Mouse (Mus musculus) kidney, adult 9 months (tissue): ENCODE data around the gene Ttyh3.
"Not testable (repeated sequence)": the region's sequence is repeated elsewhere in the genome, so short reads cannot be mapped to it uniquely, and the experiment has no call there.

Source experiments
- DNase-seq: peaks from one replicate; pipeline ENCODE4 v3.0.0; 2022

The Ttyh3 gene

GRCm38 (mm10) chr5:140648519-140649100 lies at the start of gene Ttyh3:
TSS of gene Ttyh3 (minus strand) at chr5:140649031.
- no peak for DNase-seq

GRCm38 (mm10) chr5:140695987-140696386 lies 47.2 kb upstream of the Ttyh3 start:
- DNase-seq: no peak

GRCm38 (mm10) chr5:140688434-140688833 lies 39.6 kb upstream of the Ttyh3 start:
- no peak for DNase-seq

DNA sequence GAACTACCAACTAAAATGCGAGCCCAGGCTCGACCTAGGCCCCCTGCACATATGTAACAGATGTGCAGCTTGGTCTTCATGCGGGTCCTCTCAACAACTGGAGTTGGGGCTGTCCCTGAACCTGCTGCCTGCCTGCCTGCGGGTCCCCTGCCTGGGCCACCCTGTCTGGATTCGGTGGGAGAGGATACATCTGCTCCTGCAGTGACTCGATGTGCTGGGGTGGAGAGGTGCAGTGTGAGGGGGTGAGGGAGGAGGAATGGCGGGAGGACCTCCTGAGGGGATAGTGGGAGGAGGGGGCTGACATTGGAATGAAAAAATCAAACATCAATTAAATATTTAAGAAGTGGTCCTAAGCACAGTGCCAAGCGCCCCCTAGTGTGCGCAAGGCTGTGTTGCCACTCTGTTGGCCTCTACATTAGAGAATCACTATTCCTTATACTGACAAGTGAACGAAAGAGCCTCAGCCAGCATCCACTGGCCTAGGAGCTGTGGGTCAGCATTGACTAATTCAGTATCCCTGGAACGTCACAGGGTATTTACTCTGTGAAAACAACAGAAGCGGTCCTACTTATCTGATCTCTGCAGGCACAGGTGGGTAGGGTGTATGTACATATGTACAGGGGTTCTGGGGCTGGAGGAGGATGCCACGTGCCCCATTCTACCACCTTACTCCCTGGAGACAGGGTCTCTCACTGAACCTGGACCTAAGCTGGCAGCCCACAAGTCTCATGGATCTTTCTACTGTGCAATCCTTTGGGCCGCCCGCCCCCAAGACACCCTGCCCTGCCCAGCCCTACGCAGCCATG lies 35.7 kb upstream of the Ttyh3 start:
- DNase-seq: peak; percentile 37

DNA sequence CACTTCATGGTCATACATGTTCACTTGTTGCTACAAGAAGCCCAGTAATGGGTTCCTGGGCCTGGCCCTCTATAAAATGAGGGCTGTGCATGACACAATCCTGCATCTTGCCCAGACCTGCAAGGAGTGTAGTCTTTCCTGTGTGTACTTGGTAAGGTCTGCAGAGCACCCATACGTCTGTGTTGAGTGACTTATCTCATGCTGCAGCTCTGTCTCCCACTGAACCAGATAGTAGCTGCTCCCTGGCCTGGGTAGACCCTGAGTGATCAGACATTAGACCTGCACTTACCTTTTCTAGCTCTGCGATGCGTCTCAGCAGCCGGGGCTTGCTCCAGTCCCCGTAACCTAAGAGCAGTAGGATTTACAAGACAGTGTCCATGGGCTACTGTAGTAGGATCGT lies 33.3 kb upstream of the Ttyh3 start:
- DNase-seq: no peak

DNA sequence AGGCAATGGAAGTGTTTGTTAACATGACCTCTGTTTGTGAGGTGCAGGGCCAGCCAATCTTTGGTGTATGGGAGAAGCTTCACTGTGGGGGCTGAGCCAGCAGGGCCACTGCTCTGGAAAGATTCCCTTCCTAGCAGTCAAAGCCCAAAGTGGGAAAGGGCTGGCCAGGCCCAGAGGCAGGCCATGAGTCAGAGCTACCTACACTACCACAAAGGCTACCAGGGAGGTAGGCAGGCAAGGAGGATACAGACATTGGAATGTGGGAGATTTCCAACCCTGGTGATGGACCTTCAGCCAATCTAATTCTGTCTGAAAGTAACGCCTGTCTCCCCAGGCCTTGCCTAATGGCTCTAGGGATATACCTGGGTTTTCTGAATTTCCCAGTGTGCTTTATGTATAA lies 32.1 kb upstream of the Ttyh3 start:
- DNase-seq: no peak

DNA sequence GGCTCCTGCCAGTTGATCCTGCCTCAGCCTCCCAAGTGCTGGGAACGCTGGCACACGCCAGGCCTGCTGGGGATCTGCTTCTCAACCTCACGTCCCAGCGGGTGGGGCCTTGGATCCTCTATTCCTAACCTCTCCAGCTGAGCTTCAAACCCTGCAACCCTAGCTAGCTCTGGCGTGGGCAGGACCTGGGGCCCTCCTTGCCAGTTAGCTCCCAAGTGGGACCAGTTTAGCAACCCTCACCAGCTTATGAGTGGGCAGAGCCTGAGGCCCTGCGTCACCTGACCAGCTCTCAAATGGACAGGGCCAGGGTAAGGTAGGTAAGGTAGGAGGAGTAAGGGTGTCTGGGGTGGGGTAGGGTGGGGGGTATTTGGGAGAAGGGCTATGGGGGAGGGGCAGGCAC lies 31.2 kb upstream of the Ttyh3 start:
- no peak for DNase-seq

DNA sequence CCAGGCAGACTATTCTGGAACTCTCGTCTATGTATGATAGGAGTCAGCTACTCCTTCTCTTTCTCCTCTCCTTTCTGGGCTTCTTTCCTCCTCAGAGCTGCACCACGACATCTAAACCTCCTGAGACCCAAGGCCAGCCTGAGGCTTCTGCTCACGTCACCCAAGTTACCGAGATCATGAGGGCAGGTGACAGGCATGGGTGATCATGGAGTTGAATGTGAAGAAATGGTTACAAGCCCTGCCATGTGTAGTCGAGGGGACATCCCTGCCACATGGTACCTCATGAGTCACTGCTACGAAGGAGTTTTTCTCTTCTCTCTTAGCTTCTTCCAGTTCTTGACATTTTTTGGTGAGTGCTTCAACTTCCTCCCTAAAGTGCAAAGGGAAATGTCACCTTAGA lies 28.3 kb upstream of the Ttyh3 start:
- DNase-seq: no peak

GRCm38 (mm10) chr5:140675640-140676039 lies 26.8 kb upstream of the Ttyh3 start:
- DNase-seq: no peak

- DNase-seq: no peak
Observed at GRCm38 (mm10) chr5:140675079-140675478, 26.2 kb upstream of the Ttyh3 start.

DNA sequence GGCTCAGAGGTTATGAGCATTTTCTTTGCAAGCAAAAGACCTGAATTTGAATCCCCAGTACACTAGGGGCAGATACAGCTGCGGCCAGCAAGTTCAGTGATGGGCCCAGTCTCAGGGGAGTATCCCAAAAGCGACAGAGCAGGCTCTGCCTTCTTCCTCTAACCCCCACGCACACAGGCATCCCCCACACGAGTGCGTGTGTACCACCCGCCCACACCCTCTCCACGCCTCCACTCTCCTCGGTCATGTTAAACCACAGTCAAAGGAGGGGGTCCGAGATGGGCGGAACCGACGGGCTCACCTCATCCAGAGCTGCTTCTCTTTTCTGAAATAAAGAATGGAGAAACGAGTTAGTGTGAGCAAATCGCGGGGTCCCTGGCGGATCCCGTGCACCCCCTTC lies 25.2 kb upstream of the Ttyh3 start:
- DNase-seq: no peak

DNA sequence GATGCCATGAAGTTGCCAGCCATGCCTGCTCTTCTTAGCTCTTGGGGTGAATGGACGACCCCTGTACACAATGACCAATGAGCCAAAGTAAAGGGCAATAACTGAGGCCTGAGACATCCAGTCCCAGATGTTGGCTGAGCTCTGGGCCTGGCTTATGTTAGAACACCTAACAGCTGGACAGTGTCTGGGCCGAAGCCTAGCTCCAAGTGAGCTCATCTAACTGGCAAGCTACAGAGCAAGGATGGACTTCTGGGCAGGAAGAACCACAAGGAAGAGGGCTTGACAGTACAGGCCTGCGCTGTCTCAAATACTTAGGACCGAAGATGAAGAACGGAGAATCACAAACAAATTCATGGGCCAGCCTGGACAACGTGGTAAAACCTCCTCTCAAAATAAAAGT lies 23.8 kb upstream of the Ttyh3 start:
- DNase-seq: not testable (repeated sequence)

- no peak for DNase-seq
Observed at GRCm38 (mm10) chr5:140672115-140672514, 23.3 kb upstream of the Ttyh3 start.

DNA sequence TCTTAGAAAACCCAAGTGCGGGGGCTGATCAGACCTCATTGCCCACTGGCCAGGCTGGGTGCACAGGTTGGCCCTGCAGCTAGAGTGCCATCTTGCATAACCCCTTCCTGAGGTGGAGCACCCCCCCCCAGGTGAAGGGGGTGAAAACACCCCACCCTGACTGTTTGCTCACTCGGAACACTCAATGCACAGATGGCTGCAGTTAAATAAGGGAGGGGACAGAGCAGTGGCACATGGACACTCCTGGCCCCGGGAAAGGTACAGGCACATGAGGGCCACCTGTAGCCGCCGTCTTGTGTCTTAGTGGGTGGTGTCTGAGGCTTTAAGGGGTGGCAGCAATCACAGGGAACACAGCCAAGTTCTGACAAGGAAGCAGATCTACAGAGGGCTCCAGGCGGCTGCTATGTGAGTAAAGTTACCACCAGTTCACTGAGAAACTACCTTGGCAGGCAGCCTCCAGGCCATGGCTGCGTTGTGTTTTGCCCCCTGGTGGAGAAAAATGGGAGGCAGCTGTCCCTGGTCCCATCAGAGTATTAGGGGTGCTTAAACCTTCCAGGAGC lies 14.9 kb upstream of the Ttyh3 start:
- DNase-seq: peak; percentile 70

GRCm38 (mm10) chr5:140662741-140663592 lies 14.1 kb upstream of the Ttyh3 start:
- no peak for DNase-seq

GRCm38 (mm10) chr5:140661875-140662643 lies 13.2 kb upstream of the Ttyh3 start:
- no peak for DNase-seq

GRCm38 (mm10) chr5:140661427-140661826 lies 12.6 kb upstream of the Ttyh3 start:
- DNase-seq: no peak

- DNase-seq: no peak
Observed at GRCm38 (mm10) chr5:140660398-140660797, 11.6 kb upstream of the Ttyh3 start.

- DNase-seq: no peak
Observed at GRCm38 (mm10) chr5:140659607-140660272, 10.9 kb upstream of the Ttyh3 start.

DNA sequence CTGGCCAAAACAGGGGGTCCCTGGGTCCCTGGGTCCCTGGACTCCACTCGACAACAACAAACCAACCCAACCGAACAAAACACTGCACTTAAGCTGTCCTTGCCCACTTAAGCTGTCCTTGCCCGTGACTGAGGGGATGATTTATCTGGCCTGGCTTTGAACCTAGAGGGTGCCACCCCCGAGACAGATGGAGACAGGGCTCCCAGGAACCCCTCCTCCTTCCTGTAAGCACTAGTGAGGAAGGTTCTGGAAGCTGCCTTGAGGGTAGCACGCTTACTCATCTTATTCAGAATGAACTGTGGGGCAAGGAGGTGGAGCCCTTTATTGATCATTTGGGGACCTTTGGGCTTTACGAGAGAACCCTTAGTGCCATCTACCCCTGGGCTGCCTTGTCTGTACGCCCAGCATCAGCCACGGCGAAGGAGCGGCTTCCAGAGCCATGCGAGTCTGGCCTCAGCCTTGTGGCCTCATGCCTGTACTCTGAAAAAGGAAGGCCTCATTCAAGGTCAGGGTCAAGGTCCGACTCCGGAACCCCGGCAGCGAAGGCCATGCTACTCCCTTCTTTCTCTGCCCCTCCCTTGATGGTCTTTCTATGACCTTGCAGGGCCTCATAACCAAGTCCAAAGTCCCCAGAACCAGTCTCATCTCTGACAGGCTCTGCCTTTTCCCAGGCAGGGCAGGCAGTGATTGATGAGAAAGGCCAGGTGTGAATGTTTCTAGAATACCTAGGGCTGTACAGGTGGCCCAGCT lies 5.4 kb upstream of the Ttyh3 start:
- peak; percentile 77 for DNase-seq

DNA sequence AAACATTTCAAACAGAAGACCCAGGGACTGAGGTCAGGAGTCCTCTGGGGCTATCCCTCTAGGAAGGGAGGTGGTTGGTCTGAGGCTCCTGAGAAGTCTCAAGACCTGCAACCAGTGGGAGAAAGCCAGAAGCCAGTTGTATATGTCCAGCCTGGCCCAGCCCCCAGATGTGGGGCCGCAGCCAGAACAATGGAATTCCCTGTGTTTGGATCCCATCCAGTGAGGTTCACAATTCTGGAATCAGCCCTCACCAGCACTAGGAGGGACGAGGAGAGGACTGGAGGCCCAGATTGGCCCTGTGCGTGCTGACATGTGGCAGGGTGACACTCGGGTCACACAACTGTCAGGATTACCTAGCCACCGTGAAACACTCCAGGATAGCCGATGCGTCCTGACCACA lies 3.8 kb upstream of the Ttyh3 start:
- no peak for DNase-seq
